Mouse (Mus musculus) CH12.LX (cell line): ENCODE results near the gene Dapl1. TPM values are rescaled to one million over a fixed set of nuclear protein-coding genes. Genes with fewer than 3 reads are reported as not detected.

Experiments
- DNase-seq: peaks from one replicate; pipeline ENCODE4 v3.0.0-alpha.2; 2013; ENCODE audit errors: extremely low read depth
- H3K27ac ChIP-seq: 2 replicates; pipeline ENCODE4 v1.5.1; 2012; ENCODE audit warnings: low read depth, mild to moderate bottlenecking, control low read depth, moderate library complexity; ENCODE audit not compliant: insufficient read depth
- H3K27me3 ChIP-seq: replicated peaks from 2 replicates; pipeline ENCODE3; 2012; ENCODE audit warnings: inconsistent platforms
- H3K36me3 ChIP-seq, 2 experiments: replicated peaks in 1 of 2; 2 replicates each; pipeline versions ENCODE3 to v1.6.1; 2012; ENCODE audit warnings: inconsistent platforms in 1 of 2, low read length in 1 of 2, mild to moderate bottlenecking in 1 of 2, mixed read lengths in 1 of 2, moderate library complexity in 1 of 2; ENCODE audit not compliant: control insufficient read depth in 1 of 2, insufficient read depth in 1 of 2
- H3K4me1 ChIP-seq, 2 experiments: 2 replicates each; pipeline ENCODE4 v1.6.1; 2012; ENCODE audit warnings: inconsistent platforms in 1 of 2, moderate library complexity in 1 of 2; ENCODE audit not compliant: insufficient read depth in 2 of 2, control insufficient read depth in 1 of 2
- H3K4me2 ChIP-seq: 2 replicates; pipeline ENCODE4 v1.6.1; 2012; ENCODE audit warnings: low read depth, mild to moderate bottlenecking, control low read depth; ENCODE audit not compliant: poor library complexity, insufficient read depth, severe bottlenecking
- H3K4me3 ChIP-seq, 3 experiments: fragments of 150-350 bp in 1 of 3; sonication (generic) in 1 of 3; replicated peaks in 1 of 3; 2 replicates each; pipeline versions ENCODE3 to v1.5.1; 2011 to 2012; ENCODE audit warnings: low read depth in 2 of 3, low read length in 2 of 3, mild to moderate bottlenecking in 2 of 3, moderate library complexity in 2 of 3, control low read depth in 1 of 3, improper control_type of control experiment in 1 of 3, inconsistent platforms in 1 of 3, mixed read lengths in 1 of 3; ENCODE audit not compliant: poor library complexity in 1 of 3
- H3K79me2 ChIP-seq: replicated peaks from 2 replicates; pipeline ENCODE4 v1.6.1; 2012; ENCODE audit warnings: mild to moderate bottlenecking, moderate library complexity; ENCODE audit not compliant: control insufficient read depth, poor library complexity, insufficient read depth, severe bottlenecking; ENCODE audit errors: extremely low read depth
- H3K9ac ChIP-seq: 2 replicates; pipeline ENCODE4 v1.6.1; 2012; ENCODE audit warnings: low read depth, mild to moderate bottlenecking, control low read depth, moderate library complexity; ENCODE audit not compliant: insufficient read depth
- H3K9me3 ChIP-seq: replicated peaks from 2 replicates; pipeline ENCODE3; 2012; ENCODE audit warnings: low read length, inconsistent platforms, mixed read lengths
- BHLHE40 ChIP-seq: IDR thresholded peaks from 2 replicates; pipeline ENCODE4 v1.6.1; 2011; ENCODE audit warnings: mild to moderate bottlenecking, low read depth, low read length, improper control_type of control experiment
- ELF1 ChIP-seq: IDR thresholded peaks from 2 replicates; pipeline ENCODE4 v1.6.1; 2014; ENCODE audit warnings: low read depth, mild to moderate bottlenecking, inconsistent platforms, low read length, improper control_type of control experiment
- EP300 ChIP-seq: IDR thresholded peaks from 2 replicates; pipeline ENCODE4 v1.6.1; 2011; ENCODE audit warnings: low read length, improper control_type of control experiment
- ETS1 ChIP-seq: conservative IDR thresholded peaks from 2 replicates; pipeline ENCODE4 v1.6.1; 2012; ENCODE audit warnings: low read depth, mild to moderate bottlenecking, inconsistent platforms, low read length, improper control_type of control experiment, moderate library complexity
- GABPA ChIP-seq: IDR thresholded peaks from 2 replicates; pipeline ENCODE4 v1.6.1; 2012; ENCODE audit warnings: low read depth, low read length, improper control_type of control experiment, inconsistent platforms; ENCODE audit not compliant: insufficient replicate concordance
- JUND ChIP-seq: conservative IDR thresholded peaks from 2 replicates; pipeline ENCODE4 v1.6.1; 2011; ENCODE audit warnings: low read depth, low read length, improper control_type of control experiment
- MAZ ChIP-seq: IDR thresholded peaks from 2 replicates; pipeline ENCODE4 v1.6.1; 2012; ENCODE audit warnings: low read depth, mild to moderate bottlenecking, inconsistent platforms, low read length, improper control_type of control experiment, moderate library complexity
- NELFE ChIP-seq: IDR thresholded peaks from 2 replicates; pipeline ENCODE4 v1.6.1; 2011; ENCODE audit warnings: low read depth, low read length, improper control_type of control experiment
- RAD21 ChIP-seq: IDR thresholded peaks from 2 replicates; pipeline ENCODE4 v1.6.1; 2011; ENCODE audit warnings: low read depth, mild to moderate bottlenecking, low read length, improper control_type of control experiment, moderate library complexity
- SIN3A ChIP-seq: IDR thresholded peaks from 2 replicates; pipeline ENCODE4 v1.6.1; 2012; ENCODE audit warnings: low read length, improper control_type of control experiment, inconsistent platforms
- SMC3 ChIP-seq: IDR thresholded peaks from 2 replicates; pipeline ENCODE4 v1.6.1; 2011; ENCODE audit warnings: low read depth, low read length, improper control_type of control experiment
- ZC3H11A ChIP-seq: IDR thresholded peaks from 2 replicates; pipeline ENCODE4 v1.6.1; 2012; ENCODE audit warnings: low read depth, mild to moderate bottlenecking, inconsistent platforms, low read length, improper control_type of control experiment
- ZKSCAN1 ChIP-seq: IDR thresholded peaks from 2 replicates; pipeline ENCODE4 v1.6.1; 2012; ENCODE audit warnings: low read depth, inconsistent platforms, low read length, improper control_type of control experiment, borderline replicate concordance
- dilution Hi-C: fragments of 300-500 bp; cut with MboI; formaldehyde crosslinking; loops from 2 replicates; pipeline ENCODE4 v1.14.3; 2020; ENCODE audit warnings: low sequenced_read_pairs; ENCODE audit not compliant: extremely low pct_unique_long_range_greater_than_20kb, extremely low pct_ligation_motif_present
- in situ Hi-C: fragments of 300-500 bp; cut with MboI; formaldehyde crosslinking; loops from 3 replicates; pipeline ENCODE4 v1.14.3; 2019; ENCODE audit warnings: low sequenced_read_pairs, low pct_ligation_motif_present, low pct_unique_long_range_greater_than_20kb, mixed read lengths
- polyA plus RNA-seq: library from polyadenylated mRNA; unstranded; fragments of >175 nt; gene quantifications from 2 replicates; pipeline ENCODE4 v1.2.1, GENCODE M21; 2012; ENCODE audit warnings: low read depth; ENCODE audit not compliant: insufficient read length
- total RNA-seq, 2 experiments: library from RNA; depleted of rRNA; stranded (reverse); fragments of 300-350 nt in 1 of 2; fragments of >200 nt in 1 of 2; gene quantifications; 2 replicates each; pipeline ENCODE4 v1.2.3; 2012 to 2014

Dapl1 gene
- total and polyA plus RNA-seq, 3 experiments: not detected

DNA sequence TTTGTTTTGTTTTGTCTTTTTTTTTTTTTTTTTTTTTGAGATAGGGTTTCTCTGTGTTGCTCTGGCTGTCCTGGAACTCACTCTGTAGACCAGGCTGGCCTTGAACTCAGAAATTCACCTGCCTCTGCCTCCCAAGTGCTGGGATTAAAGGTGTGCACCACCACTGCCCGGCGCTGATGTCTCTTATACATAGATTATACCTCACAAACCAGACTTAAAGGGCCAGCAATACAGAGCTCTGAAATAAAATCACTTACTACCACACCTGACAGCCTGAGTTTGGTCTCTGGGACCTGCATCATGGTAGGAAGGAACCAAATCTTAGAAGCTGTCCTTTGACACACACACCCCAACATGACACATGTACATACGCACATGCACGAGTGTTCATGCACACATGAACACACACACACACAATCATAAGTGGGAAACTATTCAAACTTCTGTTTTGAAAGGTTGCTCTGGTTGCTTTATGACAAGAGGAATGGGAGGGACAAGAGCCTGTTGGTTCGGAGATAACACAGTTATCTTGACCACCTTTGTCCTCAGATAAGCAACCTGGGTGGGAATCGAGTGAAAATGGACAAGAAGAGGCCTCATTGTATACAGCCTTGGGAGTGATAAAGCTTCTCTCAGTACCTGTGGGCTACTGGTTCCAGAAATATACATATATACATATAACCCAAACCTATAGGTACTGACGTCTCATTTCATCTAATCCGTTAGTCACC lies 63.1 kb downstream of the Dapl1 start:
- Histone ChIP-seq H3K9ac (no peak overlapping the region), H3K4me2 (no peak overlapping the region), H3K4me3 (no peak overlapping the region), H3K27me3 (no peaks in the 10 kb centered on the region), H3K79me2 (no peaks in the 10 kb centered on the region), H3K36me3 (no peaks in the 10 kb centered on the region), H3K9me3 (no peaks in the 10 kb centered on the region), H3K4me1 (no peaks in the 10 kb centered on the region), H3K27ac (no peak overlapping the region)
- TF ChIP-seq GABPA (no peak), BHLHE40 (no peak), SIN3A (no peak), JUND (no peak), ELF1 (no peak), SMC3 (no peak), NELFE (no peak), RAD21 (no peak), ZC3H11A (no peak), MAZ (no peak), ZKSCAN1 (no peak), ETS1 (no peak)
- dilution Hi-C loops: no loop called here
- DNase-seq: no peak
- in situ Hi-C loops: loop anchor here (10.0 to 25.0 kb wide), 2 partner anchors 187 to 890 kb away; no protein-coding TSS in a partner anchor

DNA sequence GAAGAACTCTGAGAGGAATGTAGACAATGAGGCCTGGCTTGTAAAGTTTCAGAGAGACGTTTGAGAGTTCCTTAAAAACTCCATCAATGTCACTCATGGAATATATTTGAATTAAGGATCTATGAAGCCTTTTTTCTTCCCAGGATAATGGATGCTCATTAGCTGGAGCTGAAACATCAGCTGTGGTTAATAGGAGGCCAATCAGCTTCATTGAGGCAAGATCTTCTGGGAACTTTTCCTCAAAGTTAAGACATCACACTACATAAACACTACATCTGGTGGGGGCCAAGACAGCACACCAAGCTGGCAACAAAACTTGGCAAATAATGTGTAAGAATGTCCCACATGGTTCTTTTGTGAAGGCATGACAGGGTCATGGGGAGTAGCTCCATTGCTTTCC lies 68.3 kb downstream of the Dapl1 start:
- Histone ChIP-seq H3K9ac (no peak overlapping the region), H3K9me3 (no peaks in the 10 kb centered on the region), H3K4me2 (no peak overlapping the region), H3K36me3 (no peaks in the 10 kb centered on the region), H3K4me3 (no peak overlapping the region), H3K79me2 (no peaks in the 10 kb centered on the region), H3K4me1 (no peaks in the 10 kb centered on the region), H3K27me3 (no peaks in the 10 kb centered on the region), H3K27ac (no peak overlapping the region)
- dilution Hi-C loops: no loop called here
- in situ Hi-C loops: no loop called here
- no peak for TF ChIP-seq EP300
- no peak for TF ChIP-seq NELFE
- DNase-seq: no peak
